Mouse (Mus musculus): Measurements from ENCODE around the gene Psg21.
A peak's percentile ranks its signal among the peaks of the same experiment; 100 is the strongest.
"Not testable (repeated sequence)": the region's sequence is repeated elsewhere in the genome, so short reads cannot be mapped to it uniquely, and the experiment has no call there.

Gene Psg21

DNA sequence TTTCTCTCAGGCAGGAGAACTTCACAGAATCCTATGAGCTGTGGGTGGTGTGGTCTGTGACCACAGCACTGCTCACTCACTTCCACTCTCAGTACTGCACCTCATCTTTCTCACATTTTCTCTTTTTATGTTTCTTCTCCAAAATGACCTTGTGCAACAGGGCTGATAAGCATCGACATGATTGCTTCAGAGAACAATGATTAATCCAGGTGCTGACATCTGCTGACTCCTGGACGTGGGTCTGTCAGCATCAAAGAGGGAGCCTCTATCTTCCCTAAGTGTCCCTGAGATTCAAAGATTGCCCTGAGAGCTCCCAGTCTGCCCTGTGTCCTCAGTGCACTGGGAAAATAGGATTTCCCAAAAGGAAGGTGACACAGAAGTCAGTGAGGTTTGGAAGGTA lies at the start of gene Psg21:
Gene Psg21, minus strand, starts transcription at position 101 of the 400 bp plus-strand sequence.
- DNase-seq (ENCODE audit: low read depth, low spot score) = not testable (repeated sequence)

- DNase-seq (ENCODE audit: low read depth, low spot score) = no peak
Measured at GRCm38 (mm10) chr7:18686085-18686484, 29.6 kb upstream of the Psg21 start, which contains the start of gene Psg20. Gene Psg20, minus strand, starts transcription at chr7:18686185.

- no peak for DNase-seq (ENCODE audit: low read depth, low spot score)
Measured at GRCm38 (mm10) chr7:18685586-18685985, 29.1 kb upstream of the Psg21 start.

- DNase-seq (ENCODE audit: low read depth, low spot score) = peak; percentile 66
Measured at GRCm38 (mm10) chr7:18679772-18680171, 23.2 kb upstream of the Psg21 start.

DNA sequence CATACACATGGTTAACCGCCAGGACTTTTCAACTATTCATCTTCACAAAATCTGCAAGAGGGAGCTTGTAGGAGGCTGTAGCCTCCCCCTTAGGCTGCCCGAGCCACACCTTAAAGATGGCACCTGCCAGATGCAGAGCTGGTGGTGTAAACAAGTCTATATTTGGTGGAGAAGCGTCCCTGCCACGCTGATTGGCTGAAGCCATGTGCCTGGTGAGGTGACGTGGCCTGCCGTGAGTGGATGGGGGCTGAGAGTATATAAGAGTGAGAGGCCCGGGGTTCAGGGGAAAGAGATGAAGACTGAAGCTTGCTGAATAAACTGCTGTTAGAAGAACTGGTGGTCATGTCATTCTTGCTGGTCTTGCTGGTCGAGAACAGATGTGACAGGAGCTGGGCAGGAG lies 29.6 kb downstream of the Psg21 start:
- DNase-seq (ENCODE audit: low read depth, low spot score) = not testable (repeated sequence)

- not testable (repeated sequence) for DNase-seq (ENCODE audit: low read depth, low spot score)
Measured at GRCm38 (mm10) chr7:18616401-18616800, 40.1 kb downstream of the Psg21 start, which contains the start of gene Psg23. Gene Psg23, minus strand, starts transcription at chr7:18616501.

Data from brain, adult 2 months (tissue).